Mouse (Mus musculus): ENCODE data around the gene Atp5d.

GRCm38 (mm10) chr10:80115290-80115943 is 23.0 kb upstream of the Atp5d start, which contains the start of gene Stk11:
- TF ChIP-seq EP300 (IDR thresholded peaks at IDR 0.05; ENCODE audit: insufficient read depth, low read depth, low read length), result 0 out of 2 replicates have a peak, but pooled peaks have one; percentile 47
- peak; percentile 86 for TF ChIP-seq POLR2A (IDR thresholded peaks at IDR 0.05; ENCODE audit: insufficient read depth, low read depth, low read length)
- peak; percentile 47 for TF ChIP-seq CTCF (IDR thresholded peaks at IDR 0.05)
